Mouse (Mus musculus) lung, postnatal 0 days (tissue): Measurements from ENCODE around the gene Hist1h1t. TPM values are rescaled to one million over a fixed set of nuclear protein-coding genes. Genes with fewer than 3 reads are reported as not detected.
"Not testable (repeated sequence)": the region's sequence is repeated elsewhere in the genome, so short reads cannot be mapped to it uniquely, and the experiment has no call there.

Experiments
- ATAC-seq: fragments of 200-750 bp; cut with Nextera tagmentation; 2 replicates; pipeline ENCODE4 v1.8.0; 2017; ENCODE audit warnings: moderate library complexity
- DNase-seq: peaks from one replicate; pipeline ENCODE4 v3.0.0-alpha.2; 2016; ENCODE audit warnings: low spot score
- H3K27ac ChIP-seq: fragments of 300-500 bp; sonication (generic); 2 replicates; pipeline ENCODE4 v1.5.1; 2014; ENCODE audit warnings: antibody characterized with exemption, mild to moderate bottlenecking, low read length, mixed read lengths
- H3K27me3 ChIP-seq: fragments of 300-500 bp; sonication (generic); replicated peaks from 2 replicates; pipeline ENCODE4 v1.6.1; 2014; ENCODE audit warnings: low read length, mixed read lengths; ENCODE audit not compliant: insufficient read depth
- H3K36me3 ChIP-seq: fragments of 300-500 bp; sonication (generic); 2 replicates; pipeline ENCODE4 v1.6.1; 2014; ENCODE audit warnings: low read length, mixed read lengths; ENCODE audit not compliant: insufficient read depth
- H3K4me1 ChIP-seq: fragments of 300-500 bp; sonication (generic); 2 replicates; pipeline ENCODE4 v1.6.1; 2014; ENCODE audit warnings: antibody characterized with exemption, low read depth, low read length, mixed read lengths; ENCODE audit not compliant: insufficient read depth
- H3K4me2 ChIP-seq: fragments of 300-500 bp; sonication (generic); replicated peaks from 2 replicates; pipeline ENCODE4 v1.6.1; 2014; ENCODE audit warnings: low read depth, mild to moderate bottlenecking, low read length, moderate library complexity, mixed read lengths
- H3K4me3 ChIP-seq: fragments of 300-500 bp; sonication (generic); 2 replicates; pipeline ENCODE4 v1.5.1; 2014; ENCODE audit warnings: low read depth, low read length
- H3K9ac ChIP-seq: fragments of 300-500 bp; sonication (generic); replicated peaks from 2 replicates; pipeline ENCODE4 v1.6.1; 2014; ENCODE audit warnings: low read depth, mild to moderate bottlenecking
- H3K9me3 ChIP-seq: fragments of 300-500 bp; sonication (generic); 2 replicates; pipeline ENCODE4 v1.6.1; 2016; ENCODE audit warnings: low read length, mixed read lengths
- CTCF ChIP-seq: IDR thresholded peaks from 2 replicates; pipeline ENCODE4 v1.5.1; 2016; ENCODE audit warnings: antibody characterized with exemption, mild to moderate bottlenecking
- EP300 ChIP-seq: IDR thresholded peaks from 2 replicates; pipeline ENCODE4 v1.6.1; 2016; ENCODE audit warnings: antibody characterized with exemption, mild to moderate bottlenecking, control low read depth
- WGBS: fragments of 180-500 bp; shearing (Covaris S2); extraction: QIAGEN DNeasy Blood & Tissue Kit; methylation state at CpG from one replicate; pipeline ENCODE4 v1.1.7; 2014; 5-methylcytosine and 5-hydroxymethylcytosine counted together
- polyA plus RNA-seq: library from polyadenylated mRNA; unstranded; fragments of >200 nt; fragmentation: Nextera tagmentation; extraction: Ambion mirVana; gene quantifications from 2 replicates; pipeline ENCODE4 v1.2.1, GENCODE M21; 2015

The Hist1h1t gene
- polyA plus RNA-seq, 1 experiment from 2014 or later: 0.13 TPM

- Histone ChIP-seq H3K4me2 (peak within 1 kb of the TSS; percentile 63), H3K9me3 (no peaks in the 10 kb centered on the region), H3K27me3 (no peaks in the 10 kb centered on the region), H3K9ac (peak within 1 kb of the TSS; percentile 48), H3K4me1 (peaks cover 5% of the 10 kb centered on the region; the same call in 1 of the 2 replicates), H3K27ac (peak within 1 kb of the TSS; percentile 91), H3K4me3 (peak within 1 kb of the TSS; percentile 42), H3K36me3 (no peaks in the 10 kb centered on the region)
- WGBS: 2% methylated on average over 29 of the region's 32 CpGs
- TF ChIP-seq EP300 (peak; percentile 88), CTCF (no peak)
- DNase-seq (peak; percentile 100), ATAC-seq (peak; percentile 96)
These were observed 11.8 kb upstream of the Hist1h1t start, which contains the start of the genes Hist1h2ac and Hist1h2bc for GRCm38 (mm10) chr13:23683755-23684281. Gene Hist1h2ac (minus strand): TSS chr13:23683948. Gene Hist1h2bc (plus strand): TSS chr13:23684199.

DNA sequence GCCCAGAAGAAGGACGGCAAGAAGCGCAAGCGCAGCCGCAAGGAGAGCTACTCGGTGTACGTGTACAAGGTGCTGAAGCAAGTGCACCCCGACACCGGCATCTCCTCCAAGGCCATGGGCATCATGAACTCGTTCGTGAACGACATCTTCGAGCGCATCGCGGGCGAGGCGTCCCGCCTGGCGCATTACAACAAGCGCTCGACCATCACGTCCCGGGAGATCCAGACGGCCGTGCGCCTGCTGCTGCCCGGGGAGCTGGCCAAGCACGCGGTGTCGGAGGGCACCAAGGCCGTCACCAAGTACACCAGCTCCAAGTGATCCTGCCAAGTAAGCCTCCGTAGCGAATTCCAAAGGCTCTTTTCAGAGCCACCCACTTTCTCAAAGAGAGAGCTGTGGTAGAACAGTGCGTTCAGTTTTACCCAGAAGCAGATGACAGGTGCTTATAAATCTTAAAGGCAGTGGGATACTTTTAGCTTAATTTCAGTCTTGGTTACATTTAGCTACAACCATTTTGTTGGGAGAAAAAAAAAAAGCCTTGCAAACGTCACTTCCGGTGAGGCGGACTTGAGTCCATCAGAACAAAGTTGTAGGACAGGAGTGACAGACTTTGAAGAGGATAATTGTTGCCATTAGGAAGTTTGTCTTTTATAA is 11.2 kb upstream of the Hist1h1t start:
- peak; percentile 10 for ATAC-seq
- not testable (repeated sequence) for H3K4me1 ChIP-seq, H3K9me3 ChIP-seq, H3K27me3 ChIP-seq, H3K36me3 ChIP-seq
- DNase-seq: peak; percentile 92
- TF ChIP-seq EP300: peak; percentile 45; the same call in 1 of the 2 replicates
- Histone ChIP-seq H3K9ac (peak overlapping the region; percentile 45), H3K27ac (peak overlapping the region; percentile 91), H3K4me3 (peak overlapping the region; percentile 42), H3K4me2 (peak overlapping the region; percentile 63)
- 1% methylated on average over 11 of the region's 37 CpGs for WGBS

GRCm38 (mm10) chr13:23685121-23685861 is 10.3 kb upstream of the Hist1h1t start:
- ATAC-seq (no peak), DNase-seq (peak; percentile 80)
- H3K4me2 ChIP-seq: peak overlapping the region; percentile 63
- peak overlapping the region; percentile 42 for H3K4me3 ChIP-seq
- TF ChIP-seq CTCF (no peak), EP300 (no peak)
- peak overlapping the region; percentile 45 for H3K9ac ChIP-seq
- 2% methylated on average over 15 of the region's 15 CpGs for WGBS
- peak overlapping the region; percentile 91 for H3K27ac ChIP-seq
- no peaks in the 10 kb centered on the region for H3K9me3 ChIP-seq
- H3K27me3 ChIP-seq: no peaks in the 10 kb centered on the region
- H3K36me3 ChIP-seq: no peaks in the 10 kb centered on the region
- H3K4me1 ChIP-seq: peaks cover 5% of the 10 kb centered on the region; the same call in 1 of the 2 replicates

DNA sequence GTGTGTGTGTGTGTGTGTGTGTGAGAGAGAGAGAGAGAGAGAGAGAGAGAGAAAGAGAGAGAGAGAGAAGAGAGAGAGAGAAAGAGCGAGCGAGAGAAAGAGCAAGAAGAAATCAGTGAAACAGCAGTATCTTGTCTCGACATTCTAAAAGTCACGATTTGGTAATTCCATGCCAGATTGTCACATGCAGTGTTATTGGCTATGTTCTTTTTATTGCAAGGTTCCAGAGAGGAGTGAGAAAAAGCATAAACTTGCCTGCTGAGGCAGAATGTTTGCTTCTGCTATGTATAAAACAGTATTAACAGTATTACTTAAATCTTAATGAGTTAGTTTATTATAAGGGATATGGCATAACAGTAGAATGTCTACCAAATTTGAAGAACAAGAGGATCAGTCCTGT is 9.6 kb upstream of the Hist1h1t start:
- 25% methylated on average over 4 of the region's 4 CpGs for WGBS
- DNase-seq: peak; percentile 67
- no peaks in the 10 kb centered on the region for H3K9me3 ChIP-seq

GRCm38 (mm10) chr13:23687181-23687580 is 8.4 kb upstream of the Hist1h1t start:
- TF ChIP-seq EP300 (no peak), CTCF (no peak)
- H3K27ac ChIP-seq: no peak overlapping the region
- H3K9ac ChIP-seq: no peak overlapping the region
- H3K4me3 ChIP-seq: no peak overlapping the region
- DNase-seq: peak; percentile 38
- no peaks in the 10 kb centered on the region for H3K27me3 ChIP-seq
- peaks cover 5% of the 10 kb centered on the region; the same call in 1 of the 2 replicates for H3K4me1 ChIP-seq
- H3K4me2 ChIP-seq: no peak overlapping the region
- WGBS: 63% methylated on average over 4 of the region's 4 CpGs
- no peaks in the 10 kb centered on the region for H3K9me3 ChIP-seq
- no peak for ATAC-seq
- no peaks in the 10 kb centered on the region for H3K36me3 ChIP-seq

More for the DNA sequence above, 9.6 kb upstream of the Hist1h1t start:
- H3K36me3 ChIP-seq: no peaks in the 10 kb centered on the region
- no peaks in the 10 kb centered on the region for H3K27me3 ChIP-seq
- TF ChIP-seq CTCF (no peak), EP300 (no peak)
- H3K9ac ChIP-seq: peak overlapping the region; percentile 45; the same call in 1 of the 2 replicates
- H3K4me2 ChIP-seq: peak overlapping the region; percentile 63
- peak overlapping the region; percentile 91 for H3K27ac ChIP-seq
- ATAC-seq: no peak
- H3K4me3 ChIP-seq: peak overlapping the region; percentile 42
- peaks cover 5% of the 10 kb centered on the region; the same call in 1 of the 2 replicates for H3K4me1 ChIP-seq

- Histone ChIP-seq H3K27me3 (no peaks in the 10 kb centered on the region), H3K9ac (no peak overlapping the region; the same call in 1 of the 2 replicates), H3K4me2 (no peak overlapping the region), H3K36me3 (no peaks in the 10 kb centered on the region), H3K4me1 (peaks cover 4% of the 10 kb centered on the region; the same call in 1 of the 2 replicates), H3K4me3 (no peak overlapping the region), H3K27ac (no peak overlapping the region), H3K9me3 (no peaks in the 10 kb centered on the region)
- TF ChIP-seq CTCF (no peak), EP300 (no peak)
- DNase-seq (no peak), ATAC-seq (no peak)
- 86% methylated on average over 7 of the region's 7 CpGs for WGBS
These were observed 7.7 kb upstream of the Hist1h1t start for GRCm38 (mm10) chr13:23687907-23688306.
